Mouse (Mus musculus): Measurements from ENCODE around the gene BC052040. TPM values are rescaled to one million over a fixed set of nuclear protein-coding genes. Genes with fewer than 3 reads are reported as not detected.

BC052040 gene
- polyA plus RNA-seq (2015; fragmentation: Nextera tagmentation; extraction: Ambion mirVana), result 9.3 and 11.5 TPM in 2 replicates

GRCm38 (mm10) chr2:115581241-115581988, at the start of gene BC052040:
Gene BC052040, plus strand, starts transcription at chr2:115581716.

MicroRNA genes within 50 kb of the gene (microRNA counts, 519-probe panel; counts per million panel counts)
- microRNA mmu-miR-1951, result 4,568 counts per million, percentile 50 among the panel's probes with 10 or more counts

Small RNAs within 50 kb of the gene (microRNA-seq; reads per million reads assigned to microRNA genes)
- not detected for gene Mir1951

All from neural tube, postnatal 0 days (tissue).